Mouse (Mus musculus): ENCODE results near the gene Xpo4.
"Not testable (repeated sequence)": the region's sequence is repeated elsewhere in the genome, so short reads cannot be mapped to it uniquely, and the experiment has no call there.

The Xpo4 gene

DNA sequence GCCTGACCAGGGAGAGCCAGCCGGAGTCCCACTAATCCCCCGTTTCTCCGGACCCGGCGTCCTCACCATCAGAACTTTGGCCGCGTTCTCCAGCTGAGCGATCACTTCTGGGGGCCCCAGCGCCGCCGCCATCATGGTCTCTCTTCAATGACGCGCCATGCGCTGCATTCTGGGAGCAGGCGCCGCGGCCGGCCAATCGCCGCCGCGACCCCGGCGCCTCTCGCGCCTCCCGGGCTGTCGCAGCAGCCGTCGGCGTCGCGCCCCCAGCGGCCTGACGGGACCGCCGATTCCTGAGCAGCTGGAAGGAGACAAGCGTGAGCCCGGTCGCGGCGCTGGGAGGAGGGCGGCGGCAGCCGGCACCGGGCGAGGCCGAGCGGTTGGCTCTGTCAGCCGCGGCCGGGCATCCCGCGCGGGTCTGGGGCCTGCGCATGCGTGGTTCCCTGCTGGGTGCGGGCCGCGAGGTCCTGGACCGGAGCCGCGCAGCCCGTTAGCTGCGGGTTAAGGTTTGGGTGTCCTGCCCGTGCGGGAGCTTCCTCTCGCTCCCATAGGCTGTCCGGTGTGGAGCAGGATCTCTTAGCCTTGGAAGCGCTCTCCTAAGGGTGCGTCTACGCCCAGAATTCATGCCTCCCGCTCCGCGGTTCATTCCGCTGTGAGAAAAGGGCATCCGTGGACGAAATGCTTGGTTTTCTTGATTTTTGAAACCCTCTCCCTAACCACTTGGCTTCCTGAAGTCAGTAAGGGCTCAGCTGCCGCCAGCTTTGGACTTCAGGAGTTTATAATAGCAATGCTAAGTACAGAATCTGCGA is at the start of gene Xpo4:
Gene Xpo4, minus strand, starts transcription at position 609 of the 806 bp plus-strand sequence.
- peak; percentile 67 for DNase-seq (ENCODE audit: low read depth)

DNA sequence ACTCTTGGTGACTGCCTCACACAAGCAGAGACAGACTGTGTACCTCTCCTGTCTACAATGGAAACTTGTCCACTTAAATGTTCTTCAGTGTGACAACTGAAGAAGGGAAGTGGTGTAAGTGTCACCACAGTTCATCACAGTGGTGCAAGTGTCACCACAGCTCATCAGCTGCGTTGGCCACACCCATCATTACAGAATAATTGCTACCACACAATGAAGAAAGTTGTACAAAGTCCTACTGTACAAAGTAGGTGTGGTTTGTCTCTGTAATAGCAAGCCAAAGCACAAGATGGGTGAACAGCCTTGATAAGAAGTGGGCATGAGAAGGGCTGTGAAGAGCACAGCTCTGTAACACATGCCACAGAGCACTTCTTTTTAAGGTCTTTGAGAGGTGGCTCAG is 47.7 kb upstream of the Xpo4 start:
- peak; percentile 31 for DNase-seq (ENCODE audit: low read depth)

DNA sequence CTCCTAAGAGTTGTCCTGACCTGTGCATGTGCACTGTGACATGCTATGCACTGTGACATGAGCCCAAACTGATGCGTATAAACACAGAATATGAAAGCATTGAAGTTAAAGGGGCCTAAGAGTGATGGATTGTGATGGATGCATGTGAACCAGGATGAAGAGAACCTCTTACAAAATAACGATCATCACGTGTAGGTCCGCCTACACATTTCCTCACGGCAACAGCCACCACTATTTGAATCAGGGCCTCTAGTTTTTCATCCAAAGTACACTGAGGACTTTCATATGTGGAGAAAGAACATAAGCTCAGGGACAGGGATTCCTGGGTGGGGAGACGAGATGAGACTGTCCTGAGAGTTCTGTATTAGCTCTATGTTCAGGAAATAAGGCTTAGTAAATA is 45.8 kb upstream of the Xpo4 start:
- no peak for DNase-seq (ENCODE audit: low read depth)

DNA sequence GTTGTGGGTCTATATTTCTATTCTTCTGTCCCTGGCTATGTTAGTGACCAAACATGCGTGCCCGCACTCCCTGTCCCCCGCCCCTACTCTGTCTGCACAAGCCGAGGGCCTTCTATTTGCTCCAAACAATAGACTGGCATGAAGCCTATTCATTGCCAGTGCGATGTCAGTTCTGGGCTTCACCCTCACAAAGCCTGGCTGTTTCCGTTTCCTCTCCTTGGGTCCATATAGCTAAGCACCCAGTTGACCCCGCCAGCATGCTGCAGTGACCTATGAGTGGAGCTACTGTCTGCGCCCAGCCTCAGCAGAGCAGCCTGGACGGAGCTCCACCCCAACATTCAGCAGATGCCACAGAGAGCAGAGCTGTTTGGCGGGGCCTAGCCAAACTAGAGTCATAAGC is 43.9 kb upstream of the Xpo4 start:
- no peak for DNase-seq (ENCODE audit: low read depth)

DNA sequence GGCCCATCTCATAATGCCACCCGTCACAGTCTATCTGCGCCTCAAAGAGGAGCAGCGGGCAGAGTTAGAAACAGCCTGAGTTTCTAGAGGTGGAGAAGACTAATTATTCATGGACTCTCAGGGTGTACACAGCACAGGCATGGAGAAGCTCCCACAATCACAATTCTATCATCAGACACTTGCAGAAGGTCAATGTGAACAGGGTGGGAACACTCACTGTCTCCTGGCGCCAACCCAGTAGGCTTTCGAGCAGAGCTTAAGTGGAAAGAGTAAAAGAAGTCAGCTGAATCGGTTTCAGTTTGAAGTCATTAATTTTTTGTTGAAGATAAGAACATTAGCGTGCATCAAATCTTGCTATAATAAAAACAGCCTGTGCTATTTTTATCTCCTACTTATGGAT is 43.4 kb upstream of the Xpo4 start:
- no peak for DNase-seq (ENCODE audit: low read depth)

DNA sequence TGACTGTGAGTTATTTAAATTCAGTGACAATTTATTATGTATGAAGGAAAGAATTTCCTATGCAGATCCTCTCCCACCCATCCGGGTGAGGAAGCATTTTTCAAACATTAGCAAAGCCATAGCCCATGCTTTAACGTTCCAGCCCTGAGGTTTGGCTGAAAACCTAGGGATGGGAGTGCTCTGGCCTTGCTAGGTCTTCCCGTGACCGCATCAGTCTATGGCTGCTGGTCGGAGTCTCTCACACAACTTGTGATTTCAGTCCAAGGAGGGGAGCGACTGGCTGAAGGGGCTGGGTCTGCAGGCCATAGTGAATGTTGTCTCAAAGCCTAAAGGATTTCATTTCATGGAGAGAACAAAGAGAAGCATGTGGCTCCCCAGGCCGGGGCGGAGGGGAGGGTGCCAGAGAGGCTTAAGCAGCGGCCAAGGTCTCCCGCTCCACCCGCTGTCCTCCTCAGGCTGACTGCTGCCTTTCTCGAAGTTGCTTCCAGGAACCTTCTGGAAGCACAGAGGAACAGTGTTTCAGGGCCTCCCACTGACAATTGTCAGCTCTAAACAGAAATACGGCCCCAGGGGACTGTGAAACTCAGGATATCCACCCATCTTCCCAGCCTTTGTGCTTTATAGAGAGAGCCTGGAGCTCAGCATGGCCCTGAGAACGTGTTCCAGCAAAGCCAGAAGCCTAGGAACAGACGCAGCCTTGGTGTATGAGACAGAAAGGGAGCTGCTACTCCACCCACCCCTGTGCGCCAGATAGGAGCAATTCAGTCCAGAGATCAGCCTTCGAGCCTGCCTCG is 42.1 kb upstream of the Xpo4 start:
- DNase-seq (ENCODE audit: low read depth): no peak

DNA sequence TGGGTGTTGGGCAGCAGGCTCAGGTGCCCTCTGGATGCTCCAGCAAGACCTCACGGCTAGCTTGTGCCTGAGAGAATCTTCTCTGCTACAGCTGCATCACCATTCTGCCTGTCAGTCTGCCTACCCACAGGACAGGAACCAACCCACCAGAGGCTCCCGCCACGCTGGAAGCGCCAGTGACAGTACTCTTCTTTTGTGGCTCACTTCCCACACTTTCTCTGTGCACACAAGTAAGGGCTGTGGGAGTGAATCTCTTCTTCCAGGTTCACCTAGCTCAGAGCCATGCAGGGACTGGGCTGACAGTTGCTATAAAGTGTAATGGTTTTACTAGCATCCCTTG is 41.5 kb upstream of the Xpo4 start:
- DNase-seq (ENCODE audit: low read depth): no peak

DNA sequence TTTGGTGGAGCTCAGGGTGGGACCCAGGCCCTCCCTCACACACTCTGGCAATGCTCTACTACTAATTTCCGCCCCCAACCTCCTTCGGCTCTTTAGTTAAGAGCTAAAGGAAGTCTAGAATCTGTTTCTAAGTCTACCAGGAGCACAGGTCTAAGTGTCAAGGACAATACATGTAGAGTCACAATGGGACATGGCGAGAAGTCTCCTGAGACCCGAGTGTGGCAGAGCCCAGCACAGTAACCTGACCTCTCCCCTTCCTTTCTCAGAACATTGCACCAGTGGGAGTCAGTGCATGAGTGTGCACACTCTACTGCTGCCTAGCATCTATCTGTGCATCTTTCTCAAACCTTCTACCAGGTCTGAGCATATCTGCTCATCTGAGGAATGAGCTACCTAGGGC is 40.5 kb upstream of the Xpo4 start:
- DNase-seq (ENCODE audit: low read depth): no peak

DNA sequence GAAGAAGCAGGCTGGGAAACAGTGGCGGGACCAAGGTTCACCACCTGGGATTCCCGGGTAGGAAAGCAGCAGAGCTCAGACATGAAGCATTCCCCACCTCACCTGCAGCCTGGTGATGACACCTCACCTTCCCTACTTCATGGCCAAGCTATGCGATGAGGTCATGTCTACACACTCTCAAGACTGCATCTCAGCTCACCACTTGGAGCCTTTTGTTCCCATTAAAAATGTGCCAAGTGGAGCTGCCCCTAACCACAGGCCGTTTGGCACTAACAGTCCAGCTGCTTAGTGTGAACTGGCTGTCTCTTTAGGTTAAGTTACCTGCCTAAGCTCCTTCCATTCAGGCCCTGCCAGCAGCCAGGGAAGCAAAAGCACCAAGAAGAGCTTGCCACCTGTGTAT is 39.8 kb upstream of the Xpo4 start:
- DNase-seq (ENCODE audit: low read depth): no peak

DNA sequence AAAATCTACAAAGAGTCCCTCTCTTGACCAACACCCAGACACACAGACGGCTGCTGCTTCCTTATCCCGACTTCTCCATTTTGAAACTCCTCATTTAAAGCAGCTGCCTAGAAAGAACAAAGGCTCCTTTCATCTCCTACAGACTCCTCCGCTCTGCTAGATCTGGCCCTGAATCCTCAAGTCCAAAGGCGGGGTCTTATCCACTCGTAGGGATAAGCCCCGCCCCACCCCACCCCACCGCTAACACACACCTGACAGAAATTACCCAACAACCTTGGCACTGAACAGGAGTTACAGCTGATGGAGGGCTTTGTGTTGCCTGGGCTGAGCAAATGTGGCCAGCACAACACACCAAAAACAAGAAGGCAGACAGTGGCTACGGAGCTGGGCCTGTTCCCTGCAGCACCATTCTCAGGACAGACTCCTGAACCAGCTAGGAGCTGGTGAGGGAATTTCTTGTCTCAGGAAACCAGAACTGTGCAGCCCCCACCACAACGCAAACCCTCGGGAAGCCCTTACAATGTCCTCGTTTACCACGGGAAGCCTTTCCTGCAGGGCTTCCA is 36.8 kb upstream of the Xpo4 start:
- DNase-seq (ENCODE audit: low read depth): no peak

DNA sequence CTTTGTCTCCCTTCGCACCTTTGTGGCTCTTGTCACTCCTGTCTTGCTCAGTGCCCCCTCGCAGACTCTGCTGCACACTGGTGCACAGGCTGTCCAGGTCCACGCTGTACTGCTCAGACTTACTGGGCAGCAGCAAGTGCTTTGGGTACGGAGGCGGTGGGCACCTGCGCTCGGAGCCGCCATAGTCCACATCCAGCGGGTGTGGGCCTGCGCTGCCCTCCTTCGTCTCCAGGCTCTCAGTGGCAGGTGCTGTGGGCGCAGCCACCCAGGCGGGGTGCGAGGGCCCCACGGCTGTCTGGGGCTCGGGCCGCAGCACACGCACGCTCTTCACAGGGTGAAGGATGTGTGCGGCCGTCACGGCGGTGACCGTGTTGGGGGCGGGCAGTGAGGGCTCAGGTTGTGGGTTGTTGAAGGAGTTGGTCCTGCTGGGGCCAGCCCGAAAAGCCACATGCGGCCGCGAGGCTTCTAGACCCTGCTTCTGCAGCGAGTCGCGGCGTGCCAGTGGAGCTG is 34.3 kb upstream of the Xpo4 start:
- no peak for DNase-seq (ENCODE audit: low read depth)

DNA sequence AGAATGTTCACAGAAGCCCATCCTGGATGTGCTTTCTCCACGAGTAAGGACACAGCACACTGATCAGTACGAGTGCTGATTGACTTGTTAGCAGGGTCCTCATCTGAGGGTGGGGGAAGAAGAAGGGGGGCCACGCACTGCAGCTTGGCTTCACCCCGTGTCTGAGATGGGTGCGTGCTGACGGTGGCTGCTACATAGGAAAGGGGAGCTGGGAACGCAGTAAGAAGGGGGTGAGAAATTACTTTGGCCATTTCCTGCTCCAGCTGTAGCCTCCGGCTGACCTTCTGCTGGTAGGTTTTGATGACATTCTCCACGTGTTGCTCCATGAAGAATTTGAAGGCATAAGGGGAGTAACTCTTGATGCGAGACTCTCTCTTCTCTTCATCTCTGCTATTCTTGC is 33.8 kb upstream of the Xpo4 start:
- no peak for DNase-seq (ENCODE audit: low read depth)

DNA sequence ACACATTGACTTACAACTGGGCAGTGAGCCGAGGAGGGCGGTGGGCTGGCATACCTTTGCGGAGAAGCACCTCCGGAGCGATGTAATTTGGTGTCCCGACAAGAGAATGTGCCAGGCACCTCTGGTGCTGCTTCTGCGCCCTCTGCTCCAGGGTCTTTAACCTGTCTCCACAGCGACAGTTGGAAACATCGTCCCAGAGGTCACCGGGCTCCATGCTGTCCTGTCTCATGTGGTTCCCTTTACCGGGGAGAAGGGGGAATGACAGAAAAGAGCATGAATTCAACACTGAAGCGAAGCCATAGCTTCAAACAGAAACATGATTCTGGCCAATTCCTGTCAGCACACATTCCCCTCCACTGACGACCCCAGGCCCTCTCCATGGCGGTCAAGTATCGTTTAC is 30.8 kb upstream of the Xpo4 start:
- DNase-seq (ENCODE audit: low read depth): no peak

DNA sequence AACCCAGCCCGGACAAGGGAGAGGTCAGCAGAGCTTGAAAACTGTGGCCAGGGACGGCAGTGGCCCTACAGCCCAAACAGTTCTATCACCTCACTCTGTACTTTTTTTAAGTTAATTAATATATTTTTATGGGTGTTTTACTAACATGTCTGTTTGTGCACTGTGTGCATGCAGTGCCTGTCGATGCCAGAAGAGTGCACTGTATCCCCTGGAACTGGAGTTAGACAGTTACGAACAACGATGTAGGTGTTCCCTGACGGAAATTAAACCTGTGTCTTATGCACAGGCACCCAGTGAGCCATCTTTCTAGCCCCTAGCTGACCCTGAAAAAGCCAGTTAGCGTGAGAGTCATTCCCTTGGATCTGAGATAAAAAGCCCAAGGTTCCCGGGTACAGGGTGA is 30.3 kb upstream of the Xpo4 start:
- no peak for DNase-seq (ENCODE audit: low read depth)

DNA sequence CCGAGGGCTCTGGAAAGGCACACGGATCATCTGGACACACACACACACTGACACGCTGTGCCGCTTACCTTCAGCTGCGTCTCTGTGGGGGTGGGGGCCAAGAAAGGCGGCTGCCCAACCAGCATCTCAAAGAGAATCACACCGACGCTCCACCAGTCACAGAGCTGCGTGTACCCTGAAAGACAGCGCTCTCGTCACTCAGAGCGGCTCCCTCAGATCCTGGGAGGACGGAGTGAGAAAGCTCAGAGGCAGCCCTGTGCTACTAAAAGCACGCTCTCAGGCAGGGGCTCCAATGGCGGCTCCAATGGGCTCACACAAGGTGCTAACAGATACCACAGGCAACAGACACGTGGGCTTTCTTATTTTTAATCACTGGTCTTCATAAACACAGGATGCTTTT is 29.0 kb upstream of the Xpo4 start:
- no peak for DNase-seq (ENCODE audit: low read depth)

DNA sequence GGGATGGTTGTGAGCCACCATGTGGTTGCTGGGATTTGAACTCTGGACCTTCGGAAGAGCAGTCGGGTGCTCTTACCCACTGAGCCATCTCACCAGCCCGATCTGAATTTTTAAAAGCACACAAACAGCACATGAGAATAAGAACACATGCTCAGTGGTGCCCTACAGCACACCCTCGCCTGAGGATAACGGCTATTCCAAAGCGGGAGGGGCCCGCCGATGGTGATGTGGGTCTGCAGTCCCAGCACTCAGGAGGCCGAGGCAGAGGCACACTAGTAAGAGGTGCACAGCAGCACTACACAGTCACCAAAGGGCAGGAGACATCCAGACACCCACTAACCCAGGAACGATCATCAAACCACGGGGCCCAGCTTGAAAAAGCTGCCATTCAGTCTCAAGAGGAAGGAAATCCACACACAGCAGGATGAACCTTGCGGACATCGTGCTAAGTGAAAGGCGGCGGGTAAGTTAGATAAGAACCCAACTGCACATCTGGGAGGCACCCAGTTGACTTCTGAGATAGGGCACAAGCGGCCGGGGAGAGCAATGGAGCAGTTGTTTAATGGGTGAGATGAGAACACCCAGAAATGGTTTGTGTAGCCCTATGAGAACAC is 27.4 kb upstream of the Xpo4 start:
- DNase-seq (ENCODE audit: low read depth): peak; percentile 80

DNA sequence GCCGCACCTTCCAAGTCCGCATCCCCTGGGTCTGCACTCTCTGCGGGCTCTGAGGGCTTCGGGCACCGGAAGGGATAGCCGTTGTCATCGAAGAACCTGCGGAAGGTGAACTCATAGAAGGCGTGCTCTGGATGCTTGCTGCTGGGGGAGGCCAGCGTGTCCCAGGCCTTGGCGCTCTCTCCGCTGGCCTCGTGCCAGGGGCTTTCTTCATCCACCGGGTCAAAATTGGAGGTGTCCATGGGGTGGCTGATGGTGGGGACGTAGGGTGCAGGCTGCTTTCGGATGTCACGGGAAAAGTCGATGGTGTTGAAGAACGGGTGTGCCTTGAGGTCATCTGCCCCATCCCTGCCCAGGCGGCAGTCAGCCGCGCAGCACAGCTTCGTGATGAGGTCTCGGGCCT is 26.1 kb upstream of the Xpo4 start:
- no peak for DNase-seq (ENCODE audit: low read depth)

DNA sequence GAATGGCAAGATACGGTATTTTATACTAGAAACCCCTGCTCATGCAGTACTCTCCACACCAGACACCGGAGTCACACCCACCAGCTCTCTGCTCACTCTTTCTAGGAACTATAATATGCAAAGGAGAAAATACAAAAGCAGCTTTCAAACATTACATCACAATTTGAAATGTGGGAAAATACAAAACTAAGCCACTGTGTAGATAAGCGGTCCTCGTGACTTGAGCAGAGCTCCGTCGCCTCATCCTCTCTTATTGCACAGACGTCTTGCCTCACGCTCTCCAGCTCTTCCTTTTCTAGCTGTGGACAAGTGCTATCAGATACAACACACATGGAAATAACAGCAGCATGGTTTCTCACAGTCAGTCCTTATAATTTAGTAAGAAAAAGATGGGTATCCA is 25.5 kb upstream of the Xpo4 start:
- peak; percentile 54 for DNase-seq (ENCODE audit: low read depth)

DNA sequence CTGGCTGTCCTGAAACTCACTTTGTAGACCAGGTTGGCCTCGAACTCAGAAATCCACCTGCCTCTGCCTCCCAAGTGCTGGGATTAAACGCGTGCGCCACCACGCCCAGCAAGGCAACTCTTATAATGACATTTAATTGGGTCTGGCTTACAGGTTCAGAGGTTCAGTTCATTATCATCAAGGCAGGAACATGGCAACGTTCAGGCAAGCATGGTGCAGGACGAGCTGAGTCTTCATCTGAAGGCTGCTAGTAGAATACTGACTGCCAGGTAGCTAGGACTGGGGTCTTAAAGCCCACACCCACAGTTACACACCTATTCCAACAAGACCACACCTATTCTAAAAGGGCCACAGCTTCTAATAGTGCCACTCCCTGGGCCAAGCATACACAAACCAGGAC is 22.8 kb upstream of the Xpo4 start:
- not testable (repeated sequence) for DNase-seq (ENCODE audit: low read depth)

DNA sequence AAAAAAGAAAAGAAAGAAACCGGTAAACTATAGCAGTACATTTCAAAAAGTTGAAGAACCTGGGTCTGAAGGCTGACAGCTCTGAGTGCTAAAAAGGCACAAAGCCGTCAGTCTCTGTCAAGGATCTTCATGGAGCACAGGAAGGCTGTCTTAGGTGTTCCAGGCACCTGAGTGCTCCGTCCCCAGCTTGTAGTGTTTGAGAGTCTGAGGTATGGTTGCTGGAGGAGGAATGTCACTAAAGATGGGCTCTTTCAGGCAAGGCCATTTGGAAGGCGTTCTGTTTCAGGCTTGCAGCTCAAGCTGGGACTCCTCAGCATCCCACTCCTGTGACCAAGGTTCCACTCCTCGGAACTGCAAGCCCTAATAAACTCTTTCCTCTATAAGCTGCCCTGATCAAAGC is 22.2 kb upstream of the Xpo4 start:
- DNase-seq (ENCODE audit: low read depth): no peak

DNA sequence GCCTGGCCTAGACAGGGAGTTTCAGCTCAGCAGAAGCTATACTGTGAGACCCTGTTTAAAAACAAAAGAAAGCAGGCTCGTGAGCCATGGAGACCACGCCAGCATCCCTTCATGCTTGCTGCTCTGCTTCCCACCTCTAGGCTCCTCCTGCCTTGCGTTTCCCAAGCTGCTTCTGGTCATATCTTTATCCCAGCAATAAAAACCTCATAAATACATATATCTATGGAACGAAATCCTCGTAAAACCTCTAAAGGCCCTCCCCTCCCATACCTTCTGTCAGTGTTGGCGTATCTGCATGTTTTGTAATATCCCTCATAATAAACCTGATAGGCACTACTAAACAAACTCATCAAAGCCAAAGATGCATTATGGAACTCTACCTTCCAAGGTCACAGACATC is 21.4 kb upstream of the Xpo4 start:
- no peak for DNase-seq (ENCODE audit: low read depth)

DNA sequence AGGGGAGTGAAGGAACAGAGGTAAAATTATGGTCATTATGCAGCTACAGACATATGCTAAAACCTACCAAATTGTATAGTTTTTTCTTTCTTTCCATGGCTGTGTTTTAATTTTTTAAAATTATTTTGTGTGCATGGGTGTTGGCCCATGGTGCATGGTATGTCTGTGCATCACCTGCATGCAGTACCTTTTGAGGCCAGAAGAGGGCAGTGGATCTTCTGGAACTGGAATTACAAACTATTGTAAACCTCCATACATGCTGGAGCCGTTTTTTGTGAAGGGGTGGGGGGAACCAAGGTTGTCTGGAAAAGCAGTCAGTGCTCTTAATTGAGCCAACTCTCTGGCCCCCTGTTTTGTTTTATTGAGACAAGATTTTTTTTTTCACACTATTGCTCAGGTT is 19.3 kb upstream of the Xpo4 start:
- peak; percentile 54 for DNase-seq (ENCODE audit: low read depth)

DNA sequence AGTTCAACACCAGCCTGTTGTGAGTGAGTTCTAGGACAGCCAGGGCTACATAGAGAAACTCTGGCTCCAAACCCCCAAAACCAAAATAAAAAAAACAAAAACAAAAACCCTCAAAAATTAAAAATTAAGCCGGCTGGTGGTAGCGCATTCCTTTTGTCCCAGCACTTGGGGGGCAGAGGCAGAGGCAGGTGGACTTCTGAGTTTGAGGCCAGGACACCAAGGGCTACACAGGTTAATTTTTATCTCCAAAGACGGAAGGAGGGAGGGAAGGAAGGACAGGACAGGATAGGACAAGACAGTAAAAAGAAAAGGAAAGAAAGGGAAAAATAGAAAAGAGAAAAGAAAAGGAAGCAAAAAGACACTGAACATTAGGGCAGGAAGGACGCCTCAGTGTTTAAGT is 17.5 kb upstream of the Xpo4 start:
- no peak for DNase-seq (ENCODE audit: low read depth)

Data from c-Kit-positive CD71-positive TER-119-negative erythroid progenitor cells, embryonic 14.5 days (primary cell).